Mouse (Mus musculus) spleen, adult 2 months (tissue): ENCODE results near the gene Atg7.

Experiments used
- CTCF ChIP-seq: fragments of 200-500 bp; IDR thresholded peaks from 2 replicates; pipeline ENCODE4 v1.5.1; 2011; ENCODE audit warnings: mild to moderate bottlenecking, inconsistent platforms; ENCODE audit not compliant: insufficient read depth, insufficient read length, insufficient replicate concordance; ENCODE audit errors: extremely low read depth
- POLR2A ChIP-seq: fragments of 200-500 bp; IDR thresholded peaks from 2 replicates; pipeline ENCODE4 v1.6.1; 2011; ENCODE audit warnings: low read depth, low read length, inconsistent platforms

DNA sequence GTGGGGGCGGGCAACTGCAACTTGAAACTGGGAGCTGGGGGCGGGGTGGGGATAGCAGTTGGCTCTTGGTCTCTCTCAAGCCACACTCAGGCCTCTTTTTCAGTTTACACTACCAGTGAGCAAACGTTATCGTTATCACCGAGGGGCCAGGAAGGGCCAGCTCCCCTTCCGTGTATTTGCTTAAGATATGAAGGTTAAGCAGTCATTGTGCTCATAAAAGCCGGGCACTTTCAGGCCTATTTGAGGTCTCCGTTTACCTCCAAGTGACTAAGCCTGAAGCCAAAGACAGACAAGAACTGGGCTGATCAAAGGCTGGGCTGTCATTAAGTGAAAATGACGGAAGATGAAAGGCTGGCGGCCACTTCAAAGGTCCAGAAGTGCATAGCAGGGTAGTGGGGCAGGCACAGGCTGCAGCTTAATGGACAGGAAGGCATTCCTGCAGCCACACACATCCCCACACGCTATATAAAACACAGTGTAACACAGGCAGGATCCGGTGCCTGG, 258.5 kb downstream of the Atg7 start:
- TF ChIP-seq POLR2A (no peak), CTCF (no peak)
